Mouse (Mus musculus) midbrain, embryonic 14.5 days (tissue): ENCODE measurements around the gene Rex1bd. TPM values are rescaled to one million over a fixed set of nuclear protein-coding genes. Genes with fewer than 3 reads are reported as not detected.

ENCODE experiments used
- ATAC-seq: fragments of 200-750 bp; cut with Nextera tagmentation; 2 replicates; pipeline ENCODE4 v1.8.0; 2017; ENCODE audit warnings: moderate number of reproducible peaks, moderate library complexity; ENCODE audit not compliant: low FRiP score, low TSS enrichment
- DNase-seq: peaks from one replicate; pipeline ENCODE4 v3.0.0-alpha.2; 2015
- H3K27ac ChIP-seq: fragments of 300-500 bp; sonication (generic); replicated peaks from 2 replicates; pipeline ENCODE4 v1.5.1; 2014; ENCODE audit warnings: mild to moderate bottlenecking, low read depth, low read length, moderate library complexity
- H3K27me3 ChIP-seq: fragments of 300-500 bp; sonication (generic); 2 replicates; pipeline ENCODE4 v1.6.1; 2014; ENCODE audit warnings: low read length, control low read depth, mixed read lengths; ENCODE audit not compliant: control insufficient read depth, insufficient read depth
- H3K36me3 ChIP-seq: fragments of 300-500 bp; sonication (generic); 2 replicates; pipeline ENCODE4 v1.6.1; 2014; ENCODE audit warnings: low read length, control low read depth; ENCODE audit not compliant: control insufficient read depth, insufficient read depth
- H3K4me1 ChIP-seq: fragments of 300-500 bp; sonication (generic); 2 replicates; pipeline ENCODE4 v1.6.1; 2014; ENCODE audit warnings: mild to moderate bottlenecking, antibody characterized with exemption, low read length, control low read depth; ENCODE audit not compliant: control insufficient read depth, insufficient read depth
- H3K4me2 ChIP-seq: fragments of 300-500 bp; sonication (generic); 2 replicates; pipeline ENCODE4 v1.6.1; 2014; ENCODE audit warnings: mild to moderate bottlenecking, low read length, moderate library complexity
- H3K4me3 ChIP-seq: fragments of 300-500 bp; sonication (generic); replicated peaks from 2 replicates; pipeline ENCODE4 v1.5.1; 2014; ENCODE audit warnings: low read depth, low read length
- H3K9ac ChIP-seq: fragments of 300-500 bp; sonication (generic); replicated peaks from 2 replicates; pipeline ENCODE4 v1.6.1; 2014; ENCODE audit warnings: mild to moderate bottlenecking, low read length, moderate library complexity
- H3K9me3 ChIP-seq: fragments of 300-500 bp; sonication (generic); 2 replicates; pipeline ENCODE4 v1.6.1; 2016; ENCODE audit warnings: low read length, control low read depth, mixed read lengths; ENCODE audit not compliant: control insufficient read depth
- WGBS: fragments of 180-500 bp; shearing (Covaris S2); extraction: QIAGEN DNeasy Blood & Tissue Kit; methylation state at CpG from one replicate; pipeline ENCODE4 v1.1.7; 2014; 5-methylcytosine and 5-hydroxymethylcytosine counted together
- polyA plus RNA-seq: library from polyadenylated mRNA; unstranded; fragments of >200 nt; fragmentation: Nextera tagmentation; extraction: Ambion mirVana; gene quantifications from 2 replicates; pipeline ENCODE4 v1.2.1, GENCODE M21; 2014

The Rex1bd gene
- polyA plus RNA-seq, 1 experiment from 2014 or later, result 152 TPM

- WGBS, result 93% methylated on average over 5 of the region's 5 CpGs
- Histone ChIP-seq H3K36me3 (no peaks in the 10 kb centered on the region), H3K4me1 (no peaks in the 10 kb centered on the region), H3K4me3 (no peak overlapping the region), H3K9ac (no peak overlapping the region), H3K27me3 (no peaks in the 10 kb centered on the region), H3K27ac (no peak overlapping the region), H3K4me2 (no peak overlapping the region), H3K9me3 (no peaks in the 10 kb centered on the region)
- no peak for ATAC-seq
- no peak for DNase-seq
Measured at GRCm38 (mm10) chr8:70460199-70460598, 46.4 kb downstream of the Rex1bd start.

- no peak for DNase-seq
- ATAC-seq, result no peak
- 97% methylated on average over 2 of the region's 2 CpGs for WGBS
- Histone ChIP-seq H3K9ac (no peak overlapping the region), H3K4me2 (no peak overlapping the region), H3K9me3 (no peaks in the 10 kb centered on the region), H3K27me3 (no peaks in the 10 kb centered on the region), H3K4me3 (no peak overlapping the region), H3K36me3 (no peaks in the 10 kb centered on the region), H3K27ac (no peak overlapping the region), H3K4me1 (no peaks in the 10 kb centered on the region)
Measured at GRCm38 (mm10) chr8:70459636-70460035, 46.9 kb downstream of the Rex1bd start.

- Histone ChIP-seq H3K9ac (no peak overlapping the region), H3K36me3 (no peaks in the 10 kb centered on the region), H3K9me3 (no peaks in the 10 kb centered on the region), H3K4me1 (no peaks in the 10 kb centered on the region), H3K4me2 (no peak overlapping the region), H3K27ac (no peak overlapping the region), H3K27me3 (no peaks in the 10 kb centered on the region), H3K4me3 (no peak overlapping the region)
- no peak for DNase-seq
- ATAC-seq, result no peak
- whole genome bisulfite sequencing, result 91% methylated on average over 3 of the region's 3 CpGs
Measured at GRCm38 (mm10) chr8:70458462-70458861, 48.1 kb downstream of the Rex1bd start.

GRCm38 (mm10) chr8:70457882-70458281 is 48.7 kb downstream of the Rex1bd start:
- no peak for ATAC-seq
- Histone ChIP-seq H3K9me3 (no peaks in the 10 kb centered on the region), H3K27ac (no peak overlapping the region), H3K9ac (no peak overlapping the region), H3K4me2 (no peak overlapping the region), H3K4me3 (no peak overlapping the region), H3K4me1 (no peaks in the 10 kb centered on the region), H3K27me3 (no peaks in the 10 kb centered on the region), H3K36me3 (no peaks in the 10 kb centered on the region)
- 89% methylated on average over 6 of the region's 6 CpGs for WGBS
- DNase-seq, result no peak

GRCm38 (mm10) chr8:70456996-70457395 is 49.6 kb downstream of the Rex1bd start:
- Histone ChIP-seq H3K9ac (no peak overlapping the region), H3K27me3 (no peaks in the 10 kb centered on the region), H3K27ac (no peak overlapping the region), H3K4me3 (no peak overlapping the region), H3K4me2 (no peak overlapping the region), H3K36me3 (peaks cover 6% of the 10 kb centered on the region; the same call in 1 of the 2 replicates), H3K4me1 (no peaks in the 10 kb centered on the region), H3K9me3 (no peaks in the 10 kb centered on the region)
- ATAC-seq (no peak), DNase-seq (no peak)
- WGBS, result 96% methylated on average over 1 of the region's 1 CpGs

Other genes starting within 250 kb of the Rex1bd start
- gene Homer3, start 223.9 kb downstream of the Rex1bd start, polyA plus RNA-seq, result 24.0 and 34.4 TPM in 2 replicates
- gene Ddx49, start 204.3 kb downstream of the Rex1bd start, polyA plus RNA-seq, result 44.8 and 48.8 TPM in 2 replicates
- 274 and 309 TPM in 2 replicates for gene Cope, start 204.2 kb downstream of the Rex1bd start, polyA plus RNA-seq
- 38.8 and 42.9 TPM in 2 replicates for gene Cers1, start 191.0 kb downstream of the Rex1bd start, polyA plus RNA-seq
- not detected in 2 replicates for gene Gdf1, start 176.9 kb downstream of the Rex1bd start, polyA plus RNA-seq
- 16.9 and 18.4 TPM in 2 replicates for gene Upf1, start 153.5 kb downstream of the Rex1bd start, polyA plus RNA-seq
- 0.47 TPM in 1 of 2 replicates, not detected in the other for gene Comp, start 133.2 kb downstream of the Rex1bd start, polyA plus RNA-seq
- gene Crtc1, start 67.2 kb downstream of the Rex1bd start, polyA plus RNA-seq, result 43.9 and 51.7 TPM in 2 replicates
- 24.2 and 27.2 TPM in 2 replicates for gene Klhl26, start 29.8 kb downstream of the Rex1bd start, polyA plus RNA-seq
- gene Tmem59l, start 19.4 kb downstream of the Rex1bd start, polyA plus RNA-seq, result 104 and 143 TPM in 2 replicates
- gene Crlf1, start 13.6 kb downstream of the Rex1bd start, polyA plus RNA-seq, result 2.1 and 3.0 TPM in 2 replicates
- 696 and 821 TPM in 2 replicates for gene Uba52, start 4.0 kb upstream of the Rex1bd start, polyA plus RNA-seq
- 328 and 408 TPM in 2 replicates for gene Fkbp8, start 21.0 kb upstream of the Rex1bd start, polyA plus RNA-seq
- gene Kxd1, start 21.2 kb upstream of the Rex1bd start, polyA plus RNA-seq, result 50.7 and 52.6 TPM in 2 replicates
- gene Ell, start 32.7 kb upstream of the Rex1bd start, polyA plus RNA-seq, result 14.9 and 17.1 TPM in 2 replicates
- gene Isyna1, start 87.6 kb upstream of the Rex1bd start, polyA plus RNA-seq, result 91.9 and 101 TPM in 2 replicates
- gene Ssbp4, start 102.1 kb upstream of the Rex1bd start, polyA plus RNA-seq, result 172 and 213 TPM in 2 replicates
- 0.34 and 1.1 TPM in 2 replicates for gene Lrrc25, start 109.4 kb upstream of the Rex1bd start, polyA plus RNA-seq
- 0.16 and 0.20 TPM in 2 replicates for gene Gdf15, start 125.7 kb upstream of the Rex1bd start, polyA plus RNA-seq
- 86.9 and 95.8 TPM in 2 replicates for gene Pgpep1, start 153.6 kb upstream of the Rex1bd start, polyA plus RNA-seq
- 175 and 201 TPM in 2 replicates for gene Lsm4, start 166.5 kb upstream of the Rex1bd start, polyA plus RNA-seq
- 104 and 119 TPM in 2 replicates for gene Jund, start 192.2 kb upstream of the Rex1bd start, polyA plus RNA-seq
- 0.05 TPM in 2 replicates for gene Iqcn, start 196.7 kb upstream of the Rex1bd start, polyA plus RNA-seq
- not detected in 2 replicates for gene Gm3336, start 211.8 kb upstream of the Rex1bd start, polyA plus RNA-seq
- gene Pde4c, start 217.0 kb upstream of the Rex1bd start, polyA plus RNA-seq, result 0.24 TPM in 1 of 2 replicates, not detected in the other
- 407 and 464 TPM in 2 replicates for gene Rab3a, start 247.9 kb upstream of the Rex1bd start, polyA plus RNA-seq